Mouse (Mus musculus) myocyte (in vitro differentiated cells): Measurements from ENCODE around the gene Tmcc3. TPM values are rescaled to one million over a fixed set of nuclear protein-coding genes. Genes with fewer than 3 reads are reported as not detected.

ENCODE experiments used
- H3K27me3 ChIP-seq: one replicate; pipeline ENCODE4 v1.6.1; 2011; ENCODE audit not compliant: control insufficient read depth, insufficient read depth, insufficient read length
- H3K36me3 ChIP-seq: one replicate; pipeline ENCODE4 v1.6.1; 2011; ENCODE audit not compliant: control insufficient read depth, insufficient read depth
- H3K4me2 ChIP-seq: one replicate; pipeline ENCODE4 v1.6.1; 2011; ENCODE audit warnings: low read depth, control low read depth
- H3K4me3 ChIP-seq: one replicate; pipeline ENCODE4 v1.5.1; 2011; ENCODE audit warnings: mild to moderate bottlenecking, control low read depth, moderate library complexity
- H3K79me2 ChIP-seq: one replicate; pipeline ENCODE4 v1.6.1; 2011; ENCODE audit not compliant: control insufficient read depth, insufficient read depth
- H3ac ChIP-seq: one replicate; pipeline ENCODE4 v1.6.1; 2011; ENCODE audit not compliant: control insufficient read depth, insufficient read length
- CEBPB ChIP-seq: IDR thresholded peaks from 2 replicates; pipeline ENCODE4 v1.6.1; 2011; ENCODE audit warnings: mild to moderate bottlenecking, moderate library complexity; ENCODE audit not compliant: poor library complexity, insufficient read depth, severe bottlenecking
- E2F4 ChIP-seq: IDR thresholded peaks from one replicate; pipeline ENCODE4 v1.6.1; 2011; ENCODE audit warnings: mild to moderate bottlenecking, control low read depth, moderate library complexity; ENCODE audit not compliant: insufficient read depth
- MAX ChIP-seq: IDR thresholded peaks from one replicate; pipeline ENCODE4 v1.6.1; 2011; ENCODE audit warnings: low read depth, mild to moderate bottlenecking, control low read depth
- MYOD1 ChIP-seq, 3 experiments: IDR thresholded peaks; one replicate each; pipeline ENCODE4 v1.6.1; 2011; ENCODE audit warnings: control low read depth in 2 of 3, low read depth in 2 of 3, mild to moderate bottlenecking in 2 of 3, moderate library complexity in 1 of 3; ENCODE audit not compliant: insufficient read length in 2 of 3, control insufficient read depth in 1 of 3
- MYOG ChIP-seq, 3 experiments: IDR thresholded peaks; one replicate each; pipeline ENCODE4 v1.6.1; 2011; ENCODE audit warnings: control low read depth in 2 of 3, low read depth in 2 of 3, mild to moderate bottlenecking in 2 of 3; ENCODE audit not compliant: insufficient read length in 2 of 3, control insufficient read depth in 1 of 3, insufficient read depth in 1 of 3
- POLR2A ChIP-seq: IDR thresholded peaks from one replicate; pipeline ENCODE4 v1.6.1; 2011; ENCODE audit warnings: low read depth, mild to moderate bottlenecking, control low read depth, moderate library complexity; ENCODE audit not compliant: insufficient read length
- POLR2AphosphoS2 ChIP-seq: IDR thresholded peaks from one replicate; pipeline ENCODE4 v1.6.1; 2011; ENCODE audit warnings: low read depth, control low read depth; ENCODE audit not compliant: insufficient read length
- REST ChIP-seq: IDR thresholded peaks from one replicate; pipeline ENCODE4 v1.6.1; 2011; ENCODE audit warnings: mild to moderate bottlenecking, control low read depth, moderate library complexity; ENCODE audit not compliant: insufficient read depth, insufficient read length
- SRF ChIP-seq: IDR thresholded peaks from one replicate; pipeline ENCODE4 v1.6.1; 2011; ENCODE audit warnings: low read depth; ENCODE audit not compliant: control insufficient read depth, insufficient read length
- TCF12 ChIP-seq: IDR thresholded peaks from one replicate; pipeline ENCODE4 v1.6.1; 2011; ENCODE audit warnings: mild to moderate bottlenecking, control low read depth; ENCODE audit not compliant: poor library complexity, insufficient read depth, severe bottlenecking
- TCF3 ChIP-seq: IDR thresholded peaks from one replicate; pipeline ENCODE4 v1.6.1; 2011; ENCODE audit warnings: low read depth, control low read depth; ENCODE audit not compliant: insufficient read length
- USF1 ChIP-seq: IDR thresholded peaks from one replicate; pipeline ENCODE4 v1.6.1; 2011; ENCODE audit warnings: low read depth, mild to moderate bottlenecking, control low read depth, moderate library complexity
- polyA plus RNA-seq: library from polyadenylated mRNA; unstranded; fragments of >200 nt; fragmentation: generic; extraction: Trizol; gene quantifications from one replicate; pipeline ENCODE4 v1.2.1, GENCODE M21; 2012; ENCODE audit warnings: missing spikeins

Tmcc3 gene
- polyA plus RNA-seq, 1 experiment: 16.6 TPM

GRCm38 (mm10) chr10:94346596-94346995, 34.8 kb downstream of the Tmcc3 start:
- H3K4me3 ChIP-seq: no peak overlapping the region
- H3K36me3 ChIP-seq: no peaks in the 10 kb centered on the region
- no peak overlapping the region for H3ac ChIP-seq
- H3K4me2 ChIP-seq: no peak overlapping the region
- no peaks in the 10 kb centered on the region for H3K79me2 ChIP-seq
- TF ChIP-seq USF1: no peak
- TF ChIP-seq E2F4: no peak
- TF ChIP-seq POLR2AphosphoS2: no peak
- no peak for TF ChIP-seq CEBPB
- no peak for TF ChIP-seq POLR2A
- no peak for TF ChIP-seq TCF12
- no peak for TF ChIP-seq MYOG (IDR thresholded peaks at IDR 0.05; ENCODE audit: control insufficient read depth in 1 of 3, insufficient read depth in 1 of 3, insufficient read length in 2 of 3, low read depth in 2 of 3)
- TF ChIP-seq SRF: no peak
- no peak for TF ChIP-seq MAX
- no peak for TF ChIP-seq REST
- no peak for TF ChIP-seq MYOD1 (IDR thresholded peaks at IDR 0.05; ENCODE audit: control insufficient read depth in 1 of 3, insufficient read length in 2 of 3, low read depth in 2 of 3)
- no peak for TF ChIP-seq TCF3
- H3K27me3 ChIP-seq: no peaks in the 10 kb centered on the region

- H3K36me3 ChIP-seq: no peaks in the 10 kb centered on the region
- H3K79me2 ChIP-seq: no peaks in the 10 kb centered on the region
Measured at GRCm38 (mm10) chr10:94347296-94347695, 35.5 kb downstream of the Tmcc3 start.

GRCm38 (mm10) chr10:94347959-94348358, 36.2 kb downstream of the Tmcc3 start:
- TF ChIP-seq POLR2AphosphoS2 (no peak), E2F4 (no peak), MYOD1 (IDR thresholded peaks at IDR 0.05; ENCODE audit: control insufficient read depth in 1 of 3, insufficient read length in 2 of 3, low read depth in 2 of 3) (no peak), CEBPB (no peak), TCF3 (no peak), MAX (no peak), REST (no peak), POLR2A (no peak), USF1 (no peak), SRF (no peak), MYOG (IDR thresholded peaks at IDR 0.05; ENCODE audit: control insufficient read depth in 1 of 3, insufficient read depth in 1 of 3, insufficient read length in 2 of 3, low read depth in 2 of 3) (no peak), TCF12 (no peak)
- H3K79me2 ChIP-seq: no peaks in the 10 kb centered on the region
- no peaks in the 10 kb centered on the region for H3K27me3 ChIP-seq
- no peak overlapping the region for H3K4me3 ChIP-seq
- H3K4me2 ChIP-seq: no peak overlapping the region
- H3K36me3 ChIP-seq: no peaks in the 10 kb centered on the region
- H3ac ChIP-seq: no peak overlapping the region

More at GRCm38 (mm10) chr10:94347296-94347695, 35.5 kb downstream of the Tmcc3 start:
- H3ac ChIP-seq: no peak overlapping the region
- no peak overlapping the region for H3K4me2 ChIP-seq
- TF ChIP-seq TCF12 (no peak), MAX (no peak), USF1 (no peak), POLR2A (no peak), MYOG (IDR thresholded peaks at IDR 0.05; ENCODE audit: control insufficient read depth in 1 of 3, insufficient read depth in 1 of 3, insufficient read length in 2 of 3, low read depth in 2 of 3) (no peak), E2F4 (no peak), REST (no peak), POLR2AphosphoS2 (no peak), CEBPB (no peak)
- no peaks in the 10 kb centered on the region for H3K27me3 ChIP-seq
- H3K4me3 ChIP-seq: no peak overlapping the region

- no peak for TF ChIP-seq MYOG (IDR thresholded peaks at IDR 0.05; ENCODE audit: control insufficient read depth in 1 of 3, insufficient read depth in 1 of 3, insufficient read length in 2 of 3, low read depth in 2 of 3)
- TF ChIP-seq REST: no peak
- no peak for TF ChIP-seq POLR2A
- TF ChIP-seq TCF3: no peak
- TF ChIP-seq CEBPB: no peak
- TF ChIP-seq POLR2AphosphoS2: no peak
- TF ChIP-seq USF1: no peak
- TF ChIP-seq TCF12: no peak
- no peak for TF ChIP-seq MYOD1 (IDR thresholded peaks at IDR 0.05; ENCODE audit: control insufficient read depth in 1 of 3, insufficient read length in 2 of 3, low read depth in 2 of 3)
- TF ChIP-seq E2F4: no peak
- TF ChIP-seq SRF: no peak
- no peak for TF ChIP-seq MAX
- no peak overlapping the region for H3K4me3 ChIP-seq
- no peak overlapping the region for H3ac ChIP-seq
- H3K4me2 ChIP-seq: no peak overlapping the region
- H3K36me3 ChIP-seq: no peaks in the 10 kb centered on the region
- H3K27me3 ChIP-seq: peaks cover 8% of the 10 kb centered on the region
- H3K79me2 ChIP-seq: no peaks in the 10 kb centered on the region
Measured at GRCm38 (mm10) chr10:94350207-94350606, 38.5 kb downstream of the Tmcc3 start.
